Mouse (Mus musculus) hematopoietic stem cell, adult 5-6 weeks (primary cell): Measurements from ENCODE around the gene Thsd4. TPM values are rescaled to one million over a fixed set of nuclear protein-coding genes. Genes with fewer than 3 reads are reported as not detected.
A peak's percentile ranks its signal among the peaks of the same experiment; 100 is the strongest.

Experiments used
- ATAC-seq, 2 experiments: fragments of 125-278 bp in 1 of 2; replicated peaks in 1 of 2; 2 replicates each; pipeline ENCODE4 v1.8.0; 2016 to 2017; ENCODE audit warnings: inconsistent platforms in 2 of 2, mild to moderate bottlenecking in 2 of 2, moderate number of reproducible peaks in 2 of 2, low read depth in 1 of 2, moderate TSS enrichment in 1 of 2; ENCODE audit not compliant: low FRiP score in 2 of 2, poor library complexity in 2 of 2, severe bottlenecking in 2 of 2, insufficient read depth in 1 of 2, low TSS enrichment in 1 of 2
- total RNA-seq: library from RNA; stranded (forward); fragments of 172-1452, 232-1000 nt; gene quantifications from 2 replicates; pipeline ENCODE4 v1.2.3, GENCODE M21; 2017

Gene Thsd4
- total RNA-seq, 1 experiment from 2014 or later, result 1.0 TPM

DNA sequence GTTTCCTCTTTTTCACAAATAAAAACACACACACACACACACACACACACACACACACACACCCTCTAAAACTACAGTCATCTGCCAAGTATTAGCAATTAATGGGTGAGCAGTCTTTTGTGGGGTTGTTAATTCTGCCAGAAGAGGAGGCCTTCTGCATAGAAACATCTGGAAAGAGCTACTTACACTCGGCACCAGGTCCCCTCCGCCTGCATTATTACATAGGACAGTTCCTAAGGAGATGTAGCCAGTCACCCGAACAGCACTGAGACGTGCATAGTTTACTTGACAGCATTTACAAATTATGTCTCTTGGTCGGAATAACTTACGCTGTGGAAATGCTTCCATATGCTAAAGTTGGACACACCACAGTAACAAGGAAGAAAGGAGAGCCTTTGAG lies 43.0 kb downstream of the Thsd4 start:
- no peak for ATAC-seq

DNA sequence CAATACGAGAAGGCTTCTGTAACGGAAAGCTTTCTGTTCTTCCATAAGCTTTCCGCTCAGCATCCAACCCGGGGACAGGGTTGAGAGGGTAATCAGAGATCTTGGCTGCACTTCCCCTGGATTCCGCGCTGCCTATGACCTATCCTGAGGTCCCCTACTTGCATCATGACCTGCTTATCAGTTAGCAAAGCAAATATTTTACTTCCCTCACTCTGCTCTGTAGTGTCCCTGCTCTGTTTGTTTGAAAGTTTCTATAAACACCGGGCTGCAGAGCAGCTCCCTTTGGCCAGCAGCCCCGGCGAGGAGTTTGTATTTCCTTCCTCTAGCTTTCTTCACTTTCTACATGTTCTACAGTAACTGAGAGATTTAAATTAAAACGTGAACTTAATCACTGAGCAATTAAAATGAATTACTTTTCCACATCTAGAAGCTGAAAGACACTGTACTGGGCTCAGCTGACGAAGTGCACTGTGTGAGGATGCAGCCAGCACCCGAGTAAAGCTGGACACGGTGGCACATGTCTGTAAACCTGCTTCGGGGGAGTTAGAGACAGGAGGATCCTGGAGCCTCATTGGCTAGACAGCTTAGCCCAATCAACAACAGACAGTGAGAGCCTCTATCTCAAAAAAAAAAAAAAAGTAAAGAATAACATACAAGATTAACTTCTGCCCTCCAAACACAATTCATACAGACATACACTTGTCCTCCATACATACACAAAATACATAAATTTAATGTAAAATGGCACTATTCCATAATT lies 43.7 kb downstream of the Thsd4 start:
- ATAC-seq, result peak in 1 of 2 experiments; percentile 42; a peak in 3 of 4 replicates

DNA sequence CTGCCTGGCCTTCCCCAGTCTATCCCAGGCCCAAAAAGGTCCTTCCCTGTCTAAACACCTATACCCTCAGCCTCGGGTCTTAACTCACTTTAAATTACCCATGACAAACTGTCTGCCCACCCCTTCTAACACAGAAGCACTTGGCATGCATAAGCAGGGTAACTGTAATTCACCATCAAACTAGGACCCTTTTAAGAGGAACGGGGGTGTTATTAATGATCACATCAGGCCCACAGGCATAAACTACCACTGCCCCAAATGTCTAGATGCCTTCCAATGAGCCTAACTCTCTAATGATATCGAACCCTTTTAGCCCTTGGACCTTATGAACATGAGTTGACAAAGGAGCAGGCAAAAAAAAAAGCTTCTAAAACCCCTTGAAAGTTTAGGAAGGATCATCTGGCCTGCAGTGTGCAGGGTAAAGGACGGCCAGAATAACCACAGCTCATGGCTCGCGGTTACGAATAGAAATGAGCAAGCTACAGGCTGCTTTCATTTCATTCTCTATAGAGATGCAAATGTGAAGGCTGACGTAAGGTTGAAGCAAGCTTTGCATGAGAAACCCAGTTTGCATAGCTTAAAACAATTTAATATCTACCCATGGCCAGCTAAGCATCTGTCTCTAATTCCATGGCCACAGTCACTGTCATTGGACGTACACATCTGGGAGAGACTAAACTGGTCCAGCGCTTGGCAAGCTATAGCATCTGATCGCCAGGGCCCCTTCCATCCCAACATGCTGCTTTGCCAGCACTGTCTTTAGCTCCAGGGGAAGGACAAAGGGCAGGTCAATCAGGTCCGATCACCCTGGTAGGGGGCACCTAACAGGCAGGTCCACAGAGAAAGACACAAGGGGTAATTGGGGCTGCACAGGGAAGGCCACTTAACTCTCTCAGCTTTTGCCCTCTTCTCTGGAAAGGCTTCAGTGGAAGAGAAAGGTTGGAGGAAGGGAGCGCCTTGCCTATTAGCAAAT lies 61.5 kb downstream of the Thsd4 start:
- no peak for ATAC-seq

GRCm38 (mm10) chr9:60458468-60458962 lies 63.3 kb downstream of the Thsd4 start:
- ATAC-seq, result no peak

DNA sequence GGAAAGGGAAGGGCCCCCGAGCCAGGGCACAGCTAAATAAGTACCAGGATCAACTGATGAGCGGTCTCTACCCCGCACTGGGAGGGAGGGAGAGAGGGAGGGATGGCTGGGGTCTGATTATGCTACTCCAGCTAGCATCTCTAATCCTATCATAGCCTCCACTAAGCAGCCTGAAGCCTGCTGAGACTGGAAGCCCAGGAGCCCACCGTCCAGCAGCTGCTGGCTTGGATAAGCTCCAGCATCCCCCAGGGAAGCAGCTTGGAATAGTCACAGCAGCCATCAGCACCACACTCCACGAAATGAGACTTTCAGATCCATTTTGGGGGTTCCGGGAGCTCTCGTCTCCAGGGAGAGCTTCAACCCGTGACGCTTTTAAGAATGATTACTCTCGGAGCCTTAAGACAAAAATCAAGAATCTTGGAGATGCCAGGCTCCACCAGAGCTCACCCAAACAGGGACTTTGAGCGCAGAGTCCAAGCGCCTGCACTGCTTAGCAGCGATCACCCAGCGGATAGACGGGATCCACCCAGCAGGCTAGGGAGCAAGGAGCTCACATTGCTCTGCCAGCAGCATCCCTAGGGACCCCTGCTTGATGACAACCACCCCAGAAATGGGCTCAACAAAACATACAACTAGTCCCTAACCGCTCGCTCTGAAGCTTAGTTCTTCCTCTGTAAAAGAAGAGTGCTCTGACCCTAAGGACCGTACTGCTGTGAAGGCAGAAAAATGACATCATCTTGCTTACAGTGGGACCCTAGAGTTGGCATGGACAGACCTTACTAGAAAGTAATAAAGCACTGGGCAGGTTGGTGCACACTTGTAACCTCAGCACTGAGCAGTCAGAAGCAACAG lies 64.3 kb downstream of the Thsd4 start:
- ATAC-seq, result no peak

DNA sequence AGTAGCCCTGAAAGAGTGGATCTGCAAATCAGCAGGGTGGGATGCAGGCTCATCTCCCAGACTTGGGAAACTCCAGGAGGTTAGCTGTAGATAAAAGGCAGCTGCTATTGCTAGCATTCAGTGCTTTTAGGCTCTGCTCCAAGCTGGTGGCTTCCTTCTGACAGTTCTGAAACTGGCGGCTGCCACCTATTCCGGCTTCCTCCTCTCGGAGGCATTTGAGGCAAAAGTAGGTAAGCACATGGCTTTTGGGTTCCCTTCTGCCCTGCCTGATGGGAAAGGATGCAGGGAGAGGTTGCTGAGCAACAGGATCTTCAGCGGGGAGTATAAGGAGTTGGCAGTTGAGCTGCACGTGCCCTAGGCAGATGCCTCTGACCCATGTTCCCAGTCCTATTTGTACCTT lies 65.2 kb downstream of the Thsd4 start:
- no peak for ATAC-seq

- no peak for ATAC-seq
These were observed 67.3 kb downstream of the Thsd4 start for GRCm38 (mm10) chr9:60454406-60455076.

DNA sequence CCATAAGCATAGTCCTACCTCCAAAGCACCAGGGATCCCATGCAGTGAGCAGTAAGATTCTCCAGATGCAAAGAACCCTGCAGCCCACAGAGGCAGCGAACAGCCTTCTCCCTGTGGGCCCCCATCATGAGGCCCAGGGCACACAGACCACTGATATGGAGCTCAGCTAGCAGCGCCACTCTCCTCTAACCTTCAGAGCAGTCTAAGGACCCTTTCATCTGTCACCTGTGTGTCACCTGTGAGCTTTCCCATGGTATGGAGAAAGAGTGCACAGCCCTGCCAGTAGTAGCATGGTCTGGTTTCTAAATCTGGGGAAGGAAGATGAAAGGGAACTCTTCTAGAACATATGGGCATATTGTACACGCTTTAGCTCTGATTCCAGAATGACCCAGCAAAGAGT lies 72.3 kb downstream of the Thsd4 start:
- no peak for ATAC-seq

GRCm38 (mm10) chr9:60445821-60446220 lies 76.0 kb downstream of the Thsd4 start:
- no peak for ATAC-seq

DNA sequence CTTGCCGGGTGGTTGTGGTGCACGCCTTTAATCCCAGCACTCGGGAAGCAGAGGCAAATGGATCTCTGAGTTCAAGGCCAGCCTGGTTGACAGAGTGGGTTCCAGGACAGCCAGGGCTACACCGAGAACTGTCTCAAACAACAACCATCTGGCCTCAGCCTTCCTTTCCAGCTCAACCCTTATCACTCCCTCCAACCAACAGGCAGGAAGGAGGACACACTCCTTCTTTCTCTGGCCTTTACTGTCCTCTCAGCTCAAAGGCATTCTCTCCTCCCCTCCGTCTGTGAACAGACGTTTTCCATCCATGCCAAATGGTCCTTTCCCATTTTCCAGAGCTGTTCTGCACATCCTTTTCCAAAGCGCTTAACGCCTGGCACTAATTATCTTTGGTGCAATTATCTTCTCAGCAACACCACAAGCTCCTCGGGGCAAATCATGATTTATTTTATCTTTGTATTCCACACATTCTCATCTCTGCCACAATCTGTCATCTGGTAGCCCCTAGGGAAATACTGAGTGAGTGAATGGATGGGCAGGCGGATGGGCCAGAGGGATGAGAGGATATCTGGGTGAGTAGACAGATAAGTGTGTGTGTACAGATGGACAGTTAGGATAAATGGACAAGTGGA lies 80.5 kb downstream of the Thsd4 start:
- ATAC-seq, result no peak

- ATAC-seq, result no peak
These were observed 81.3 kb downstream of the Thsd4 start for GRCm38 (mm10) chr9:60440506-60440905.

DNA sequence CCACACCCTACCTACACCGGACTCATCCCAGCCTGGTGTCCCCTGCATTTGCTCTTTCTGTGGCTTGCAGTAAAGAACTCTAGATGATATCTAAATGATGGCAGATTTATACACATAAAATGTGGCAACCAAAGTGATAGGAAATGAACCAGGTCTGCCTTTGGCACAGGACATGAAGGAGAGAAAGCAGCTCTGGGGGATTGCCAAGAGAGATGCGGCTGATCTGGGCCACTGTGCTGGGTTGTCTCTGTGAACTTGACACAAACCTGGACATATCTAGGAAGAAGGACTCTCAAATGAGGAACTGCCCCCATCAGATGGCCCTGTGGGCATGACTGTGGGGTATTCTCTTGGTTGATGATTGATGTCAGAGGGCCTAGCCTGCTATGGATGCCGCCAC lies 85.6 kb downstream of the Thsd4 start:
- no peak for ATAC-seq

GRCm38 (mm10) chr9:60434093-60434492 lies 87.8 kb downstream of the Thsd4 start:
- ATAC-seq, result no peak

DNA sequence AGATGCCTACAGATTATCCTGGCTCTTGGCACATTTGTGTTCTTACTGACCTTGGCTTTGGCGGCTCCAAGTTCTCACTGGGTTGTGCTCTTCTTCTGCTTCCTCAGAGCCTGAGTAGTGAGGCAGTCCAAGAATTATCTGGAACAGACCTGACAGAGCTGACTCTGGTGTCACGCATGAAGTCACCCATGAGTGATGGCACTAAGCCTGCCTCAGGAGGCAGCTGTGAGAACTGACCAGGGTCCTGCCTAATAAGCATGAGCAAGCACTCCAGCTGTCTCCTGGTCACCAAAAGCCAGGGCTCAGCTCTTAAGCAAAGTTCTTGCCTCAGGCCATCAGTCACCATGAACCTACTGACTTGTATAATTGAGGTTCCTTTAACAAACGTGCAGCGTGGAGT lies 89.9 kb downstream of the Thsd4 start:
- ATAC-seq, result no peak

GRCm38 (mm10) chr9:60430017-60430416 lies 91.8 kb downstream of the Thsd4 start:
- no peak for ATAC-seq

- no peak for ATAC-seq
These were observed 107.6 kb downstream of the Thsd4 start for GRCm38 (mm10) chr9:60414076-60414755.
